Mouse (Mus musculus) limb, embryonic 14.5 days (tissue): ENCODE measurements at regions not wholly inside any gene's neighbourhood (a gene's known extent, or its start where the extent isn't known, plus 50 kb on each side); places are given as distances from the start of the nearest gene placed in this dataset.
A peak's percentile ranks its signal among the peaks of the same experiment; 100 is the strongest.

Source experiments
- ATAC-seq: fragments of 200-750 bp; cut with Nextera tagmentation; 2 replicates; pipeline ENCODE4 v1.8.0; 2017; ENCODE audit warnings: low read depth, moderate number of reproducible peaks, moderate TSS enrichment; ENCODE audit not compliant: low FRiP score
- DNase-seq: peaks from one replicate; pipeline ENCODE4 v3.0.0-alpha.2; 2015; ENCODE audit warnings: low spot score
- H3K27ac ChIP-seq: fragments of 300-500 bp; sonication (generic); replicated peaks from 2 replicates; pipeline ENCODE4 v1.5.1; 2014; ENCODE audit warnings: low read depth, mild to moderate bottlenecking, low read length, moderate library complexity, mixed read lengths
- H3K27me3 ChIP-seq: fragments of 300-500 bp; sonication (generic); 2 replicates; pipeline ENCODE4 v1.6.1; 2014; ENCODE audit warnings: low read length, mixed read lengths; ENCODE audit not compliant: control insufficient read depth, insufficient read depth
- H3K36me3 ChIP-seq: fragments of 300-500 bp; sonication (generic); 2 replicates; pipeline ENCODE4 v1.6.1; 2014; ENCODE audit warnings: mild to moderate bottlenecking, low read length, moderate library complexity, mixed read lengths; ENCODE audit not compliant: control insufficient read depth, insufficient read depth
- H3K4me1 ChIP-seq: fragments of 300-500 bp; sonication (generic); 2 replicates; pipeline ENCODE4 v1.6.1; 2014; ENCODE audit warnings: antibody characterized with exemption, low read length, mixed read lengths; ENCODE audit not compliant: control insufficient read depth, insufficient read depth
- H3K4me2 ChIP-seq: fragments of 300-500 bp; sonication (generic); replicated peaks from 2 replicates; pipeline ENCODE4 v1.6.1; 2014; ENCODE audit warnings: low read depth, mild to moderate bottlenecking, low read length, moderate library complexity; ENCODE audit not compliant: severe bottlenecking
- H3K4me3 ChIP-seq: fragments of 300-500 bp; sonication (generic); replicated peaks from 2 replicates; pipeline ENCODE4 v1.5.1; 2014; ENCODE audit warnings: low read length
- H3K9ac ChIP-seq: fragments of 300-500 bp; sonication (generic); 2 replicates; pipeline ENCODE4 v1.6.1; 2014; ENCODE audit warnings: mild to moderate bottlenecking, low read depth, low read length, moderate library complexity; ENCODE audit not compliant: severe bottlenecking
- H3K9me3 ChIP-seq: fragments of 300-500 bp; sonication (generic); 2 replicates; pipeline ENCODE4 v1.6.1; 2016; ENCODE audit warnings: low read length; ENCODE audit not compliant: control insufficient read depth
- POLR2A ChIP-seq: fragments of 200-500 bp; IDR thresholded peaks from 2 replicates; pipeline ENCODE4 v1.8.0; 2012; ENCODE audit warnings: inconsistent platforms, mild to moderate bottlenecking, moderate library complexity, borderline replicate concordance; ENCODE audit not compliant: insufficient read depth, insufficient read length; ENCODE audit errors: extremely low read depth
- WGBS: fragments of 180-500 bp; shearing (Covaris S2); extraction: QIAGEN DNeasy Blood & Tissue Kit; methylation state at CpG from one replicate; pipeline ENCODE4 v1.1.7; 2014; 5-methylcytosine and 5-hydroxymethylcytosine counted together

DNA sequence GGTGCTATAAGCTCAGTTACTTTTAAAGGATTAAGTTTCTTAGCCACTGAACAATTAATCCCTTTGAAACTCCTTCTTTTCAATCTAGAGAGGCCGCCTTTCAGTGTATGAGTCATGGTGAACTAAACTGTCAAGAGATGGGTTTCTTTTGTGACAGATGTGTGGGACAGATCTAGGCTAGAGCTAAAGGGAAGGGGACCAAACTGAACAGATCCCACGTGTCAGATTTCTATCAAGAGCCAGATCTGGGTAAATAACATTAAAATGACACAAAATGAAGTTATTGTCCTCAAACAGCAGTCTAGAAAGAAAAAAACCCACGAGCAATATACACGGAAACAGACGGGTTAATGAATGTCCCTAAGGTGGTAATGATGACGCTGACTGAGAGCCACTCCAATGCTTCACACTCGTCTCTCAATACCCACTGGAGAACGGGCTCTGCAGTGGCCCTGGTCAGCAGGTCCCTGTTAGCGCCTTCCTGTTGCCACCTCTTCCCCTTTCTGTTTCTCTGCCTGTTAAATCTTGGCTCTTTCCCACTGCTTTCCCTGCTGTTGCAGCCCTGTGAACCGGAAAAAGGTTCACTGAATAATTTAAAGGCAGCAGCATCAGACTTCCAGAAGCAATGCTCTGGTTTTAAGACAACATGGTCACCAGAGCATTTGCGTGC, 52.7 kb upstream of the Rab3gap2 start:
- ATAC-seq: no peak
- DNase-seq: no peak
- H3K4me3 ChIP-seq: no peak overlapping the region
- H3K9me3 ChIP-seq: no peaks in the 10 kb centered on the region
- no peak overlapping the region for H3K4me2 ChIP-seq
- H3K27me3 ChIP-seq: no peaks in the 10 kb centered on the region
- no peak for TF ChIP-seq POLR2A
- H3K36me3 ChIP-seq: no peaks in the 10 kb centered on the region
- H3K4me1 ChIP-seq: no peaks in the 10 kb centered on the region
- WGBS: 61% methylated on average over 11 of the region's 11 CpGs
- no peak overlapping the region for H3K27ac ChIP-seq
- no peak overlapping the region for H3K9ac ChIP-seq

DNA sequence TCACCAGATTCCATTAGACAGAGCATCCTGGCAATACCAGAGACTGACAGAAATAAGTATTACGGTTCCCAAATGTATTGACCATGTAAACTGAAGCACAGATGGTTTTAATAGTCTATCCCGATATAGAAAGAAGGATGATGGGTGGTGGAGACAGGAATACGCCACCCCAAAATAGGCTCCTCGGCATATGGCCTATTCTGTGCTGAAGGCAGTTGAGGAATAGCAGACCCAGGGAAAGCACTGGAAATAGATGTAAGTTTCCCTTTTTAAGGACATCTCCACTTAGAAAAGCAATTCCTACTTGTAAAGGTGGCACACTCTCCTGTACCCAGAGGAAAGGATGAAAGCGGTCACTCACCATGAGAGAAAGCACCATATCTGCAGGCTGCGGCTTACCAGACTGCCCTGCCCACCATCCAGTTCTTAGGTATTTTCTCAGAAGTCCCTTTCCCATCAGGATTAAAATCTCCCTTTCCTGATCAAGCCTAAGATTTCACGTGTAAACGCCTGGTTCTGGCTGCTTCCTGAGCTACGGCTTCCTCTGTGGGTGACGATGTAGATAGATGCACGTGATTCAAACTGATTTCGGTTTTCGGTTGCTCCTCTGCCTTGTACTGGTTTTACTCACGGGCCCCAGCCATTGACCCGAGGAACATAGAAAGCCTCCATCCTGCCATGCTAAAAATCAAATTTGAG, 53.3 kb upstream of the Rab3gap2 start:
- Histone ChIP-seq H3K27ac (no peak overlapping the region), H3K4me3 (no peak overlapping the region), H3K36me3 (no peaks in the 10 kb centered on the region), H3K4me1 (no peaks in the 10 kb centered on the region), H3K9ac (no peak overlapping the region), H3K4me2 (no peak overlapping the region), H3K27me3 (no peaks in the 10 kb centered on the region), H3K9me3 (no peaks in the 10 kb centered on the region)
- no peak for TF ChIP-seq POLR2A
- ATAC-seq (no peak), DNase-seq (no peak)
- WGBS: 80% methylated on average over 15 of the region's 15 CpGs

DNA sequence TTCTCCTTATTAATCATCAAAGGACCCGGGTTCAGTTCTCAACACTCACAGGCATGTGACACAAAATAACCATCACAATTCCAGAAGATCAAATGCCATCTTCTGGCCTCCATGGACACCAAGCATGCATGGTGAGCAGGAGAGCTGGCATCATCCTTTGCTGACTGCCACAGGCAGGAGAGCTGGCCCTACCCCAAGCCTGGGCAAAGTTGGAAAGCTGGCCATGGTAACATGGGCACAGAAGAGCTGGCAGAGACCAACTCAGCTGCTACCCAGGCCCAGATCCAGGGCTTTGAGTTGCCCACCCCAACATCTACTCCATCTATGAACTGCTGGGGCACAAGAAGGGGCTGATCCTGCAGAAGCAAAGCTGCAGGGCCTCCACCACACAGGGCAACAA, 59.1 kb upstream of the Rab3gap2 start:
- H3K27ac ChIP-seq: no peak overlapping the region
- no peak for TF ChIP-seq POLR2A
- no peak overlapping the region for H3K9ac ChIP-seq
- DNase-seq (no peak), ATAC-seq (no peak)
- H3K4me1 ChIP-seq: no peaks in the 10 kb centered on the region
- no peaks in the 10 kb centered on the region for H3K27me3 ChIP-seq
- 89% methylated on average over 1 of the region's 1 CpGs for WGBS
- no peak overlapping the region for H3K4me2 ChIP-seq
- H3K9me3 ChIP-seq: no peaks in the 10 kb centered on the region
- no peak overlapping the region for H3K4me3 ChIP-seq
- H3K36me3 ChIP-seq: no peaks in the 10 kb centered on the region

DNA sequence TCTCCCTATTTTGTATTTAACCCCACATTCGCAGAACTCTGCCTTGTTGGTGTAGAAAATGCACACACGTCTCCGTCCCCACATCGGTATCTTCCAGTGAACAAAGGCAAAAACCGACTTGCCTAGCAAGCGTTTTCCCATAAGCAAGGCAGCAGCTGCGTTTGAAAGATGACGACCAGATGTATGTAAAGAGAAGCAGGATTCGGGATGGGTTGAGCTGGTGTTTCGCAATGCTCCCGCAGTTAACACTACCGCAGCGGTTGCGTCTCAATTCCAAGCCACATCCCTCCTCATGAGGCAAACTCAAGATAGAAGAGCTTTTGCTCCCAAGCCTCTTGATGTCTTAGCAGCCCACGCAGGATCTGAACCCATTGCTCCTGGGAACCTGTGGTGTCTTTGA, 59.9 kb upstream of the Rab3gap2 start:
- Histone ChIP-seq H3K4me3 (no peak overlapping the region), H3K4me1 (no peaks in the 10 kb centered on the region), H3K9ac (no peak overlapping the region), H3K9me3 (no peaks in the 10 kb centered on the region), H3K27me3 (no peaks in the 10 kb centered on the region), H3K27ac (no peak overlapping the region), H3K36me3 (no peaks in the 10 kb centered on the region), H3K4me2 (no peak overlapping the region)
- 71% methylated on average over 15 of the region's 15 CpGs for WGBS
- DNase-seq (peak; percentile 27), ATAC-seq (peak; percentile 47; the same call in 1 of the 2 replicates)
- TF ChIP-seq POLR2A: no peak

DNA sequence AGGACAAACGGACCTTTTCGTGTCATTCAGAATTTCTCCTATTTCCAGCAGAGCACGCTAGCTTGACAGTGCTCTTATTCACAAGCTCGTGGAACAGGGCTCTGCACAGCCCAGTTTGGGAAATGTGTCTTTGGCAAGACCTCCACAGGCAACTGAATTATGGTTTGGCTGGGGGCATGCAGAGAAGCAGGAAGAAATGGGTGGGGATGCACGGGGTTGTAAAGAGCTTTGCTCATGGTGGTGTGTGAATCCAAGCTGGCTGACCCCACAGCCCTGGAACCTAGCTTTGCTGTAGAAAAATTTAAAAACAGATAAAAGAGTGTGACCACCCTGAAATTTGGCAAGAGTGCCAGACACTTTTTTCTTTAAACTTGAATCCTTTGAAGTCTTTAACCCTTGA, 63.6 kb upstream of the Rab3gap2 start:
- ATAC-seq (no peak), DNase-seq (no peak)
- 68% methylated on average over 5 of the region's 5 CpGs for WGBS
- no peak overlapping the region for H3K4me3 ChIP-seq
- H3K9me3 ChIP-seq: no peaks in the 10 kb centered on the region
- no peak for TF ChIP-seq POLR2A
- no peaks in the 10 kb centered on the region for H3K4me1 ChIP-seq
- no peaks in the 10 kb centered on the region for H3K27me3 ChIP-seq
- no peak overlapping the region for H3K27ac ChIP-seq
- H3K36me3 ChIP-seq: no peaks in the 10 kb centered on the region
- no peak overlapping the region for H3K9ac ChIP-seq
- no peak overlapping the region for H3K4me2 ChIP-seq

DNA sequence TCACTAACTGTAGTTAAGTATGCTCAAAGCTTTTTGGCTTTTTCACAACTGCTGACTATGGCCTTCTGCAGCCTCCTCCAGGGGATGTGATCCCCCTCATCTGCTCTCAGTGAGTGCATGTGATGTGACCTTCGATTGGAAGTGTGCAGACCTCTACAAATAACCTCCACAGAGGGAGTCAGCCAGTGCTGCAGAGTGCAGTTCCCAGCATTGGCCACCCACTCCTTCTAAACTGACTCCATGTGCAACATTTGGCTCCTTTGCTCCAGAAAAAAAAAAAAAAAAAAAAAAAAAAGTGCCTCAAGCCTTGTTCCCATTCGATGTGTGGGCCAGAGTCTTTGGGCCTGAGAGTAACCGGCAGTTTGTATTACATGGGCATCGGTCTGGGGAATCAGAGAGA, 75.7 kb upstream of the Rab3gap2 start:
- Histone ChIP-seq H3K27me3 (no peaks in the 10 kb centered on the region), H3K4me1 (no peaks in the 10 kb centered on the region), H3K36me3 (no peaks in the 10 kb centered on the region), H3K9me3 (no peaks in the 10 kb centered on the region), H3K4me2 (no peak overlapping the region), H3K9ac (no peak overlapping the region), H3K4me3 (no peak overlapping the region), H3K27ac (no peak overlapping the region)
- DNase-seq (no peak), ATAC-seq (no peak)
- 57% methylated on average over 4 of the region's 4 CpGs for WGBS
- TF ChIP-seq POLR2A: no peak
